In genomic region chr17:32536051-32536866, GRCm38 (mm10) we compare ENCODE assay signal across 8 mouse cellular contexts. TPM values are rescaled to one million over a fixed set of nuclear protein-coding genes. Genes with fewer than 3 reads are reported as not detected.
DNase-seq lines count a peak whose midpoint lies in the region; ATAC-seq and TF ChIP-seq lines count a peak whose summit lies in the region.
"Not testable (repeated sequence)": the region's sequence is repeated elsewhere in the genome, so short reads cannot be mapped to it uniquely, and the experiment has no call there.

Gene Cyp4f16 (plus strand): TSS chr17:32536558.

- peak; percentile 30 to 54 for DNase-seq in CD8-positive naive resting alpha-beta T cell, adult 2 months (ENCODE audit: low read depth in 2 of 2, low spot score in 2 of 2)
- peak; percentile 53 for DNase-seq in c-Kit-positive CD71-negative TER-119-negative erythroid progenitor cells, embryonic 14.5 days (ENCODE audit: low read depth)
- DNase-seq in heart, postnatal 0 days (ENCODE audit: low spot score) = peak; percentile 77
- peak; percentile 95 to 96 for DNase-seq in kidney, postnatal 4 days
- peak; percentile 79 for DNase-seq in neural tube, embryonic 11.5 days (ENCODE audit: low spot score)

- not testable (repeated sequence) for H3K9me3 ChIP-seq in forebrain, embryonic 13.5 days (replicated peaks); heart, postnatal 0 days (replicated peaks; ENCODE audit: control insufficient read depth, low read length); liver, embryonic 15.5 days (replicated peaks); neural tube, embryonic 11.5 days (ENCODE audit: control insufficient read depth, low read length); stomach, embryonic 16.5 days (replicated peaks; ENCODE audit: control insufficient read depth, low read length)

- H3K4me1 ChIP-seq in forebrain, embryonic 13.5 days; liver, embryonic 15.5 days (replicated peaks); neural tube, embryonic 11.5 days (ENCODE audit: control insufficient read depth, insufficient read depth, low read length); stomach, embryonic 16.5 days (ENCODE audit: control insufficient read depth, insufficient read depth, low read length): not testable (repeated sequence)
- H3K4me1 ChIP-seq in heart, postnatal 0 days (ENCODE audit: control insufficient read depth, insufficient read depth) = peaks cover 21% of the 10 kb centered on the region; the same call in 1 of the 2 replicates

- H3K4me3 ChIP-seq in forebrain, embryonic 13.5 days = peak within 1 kb of the TSS; percentile 41
- H3K4me3 ChIP-seq in heart, postnatal 0 days (ENCODE audit: low read depth, low read length) = peak within 1 kb of the TSS; percentile 50
- H3K4me3 ChIP-seq in liver, embryonic 15.5 days (replicated peaks) = peak within 1 kb of the TSS; percentile 37
- H3K4me3 ChIP-seq in neural tube, embryonic 11.5 days (ENCODE audit: low read depth, low read length) = peak within 1 kb of the TSS; percentile 31
- peak within 1 kb of the TSS; percentile 63 for H3K4me3 ChIP-seq in stomach, embryonic 16.5 days (replicated peaks; ENCODE audit: low read length)

- ATAC-seq in forebrain, embryonic 13.5 days = peak; percentile 97
- peak; percentile 97 for ATAC-seq in heart, postnatal 0 days (ENCODE audit: insufficient read depth, low read depth)
- ATAC-seq in liver, embryonic 15.5 days (ENCODE audit: insufficient read depth) = peak; percentile 70; the same call in 1 of the 2 replicates
- 0 out of 2 replicates have a peak, but pooled peaks have one; percentile 55 for ATAC-seq in neural tube, embryonic 11.5 days (ENCODE audit: insufficient read depth, low FRiP score, low TSS enrichment)
- ATAC-seq in stomach, embryonic 16.5 days (ENCODE audit: insufficient read depth, low FRiP score) = peak; percentile 98

- H3K27me3 ChIP-seq in forebrain, embryonic 13.5 days; heart, postnatal 0 days (ENCODE audit: control insufficient read depth, insufficient read depth, low read length); liver, embryonic 15.5 days; neural tube, embryonic 11.5 days (ENCODE audit: control insufficient read depth, insufficient read depth, low read length); stomach, embryonic 16.5 days (ENCODE audit: control insufficient read depth, insufficient read depth, low read length): not testable (repeated sequence)

- 11% methylated on average over 5 of the region's 5 CpGs for WGBS in forebrain, embryonic 13.5 days
- WGBS in heart, postnatal 0 days = 3% methylated on average over 5 of the region's 5 CpGs
- WGBS in liver, embryonic 15.5 days (ENCODE audit: insufficient replicate concordance) = 9% methylated on average over 5 of the region's 5 CpGs
- 12% methylated on average over 5 of the region's 5 CpGs for WGBS in neural tube, embryonic 11.5 days
- 6% methylated on average over 5 of the region's 5 CpGs for WGBS in stomach, embryonic 16.5 days

- not testable (repeated sequence) for TF ChIP-seq CTCF in heart, postnatal 0 days (IDR thresholded peaks at IDR 0.05; ENCODE audit: low read depth)

- peak within 1 kb of the TSS; percentile 60 for H3K9ac ChIP-seq in forebrain, embryonic 13.5 days
- peak within 1 kb of the TSS; percentile 37 for H3K9ac ChIP-seq in heart, postnatal 0 days (replicated peaks; ENCODE audit: low read depth, low read length)
- not testable (repeated sequence) for H3K9ac ChIP-seq in liver, embryonic 15.5 days
- H3K9ac ChIP-seq in neural tube, embryonic 11.5 days (ENCODE audit: low read length) = peak within 1 kb of the TSS; percentile 41
- peak within 1 kb of the TSS; percentile 77 for H3K9ac ChIP-seq in stomach, embryonic 16.5 days (ENCODE audit: low read length)

- peak within 1 kb of the TSS; percentile 63 for H3K4me2 ChIP-seq in forebrain, embryonic 13.5 days
- peak within 1 kb of the TSS; percentile 73 for H3K4me2 ChIP-seq in heart, postnatal 0 days (ENCODE audit: low read depth, low read length)
- peak within 1 kb of the TSS; percentile 49 for H3K4me2 ChIP-seq in liver, embryonic 15.5 days
- peak within 1 kb of the TSS; percentile 42 for H3K4me2 ChIP-seq in neural tube, embryonic 11.5 days (ENCODE audit: low read depth)
- H3K4me2 ChIP-seq in stomach, embryonic 16.5 days (ENCODE audit: low read depth, low read length) = peak within 1 kb of the TSS; percentile 75

- TF ChIP-seq EP300 in heart, postnatal 0 days (IDR thresholded peaks at IDR 0.05; ENCODE audit: low read depth) = not testable (repeated sequence)

- not testable (repeated sequence) for H3K36me3 ChIP-seq in forebrain, embryonic 13.5 days (ENCODE audit: poor library complexity, severe bottlenecking); heart, postnatal 0 days (replicated peaks; ENCODE audit: control insufficient read depth, insufficient read depth, low read length); liver, embryonic 15.5 days (replicated peaks); neural tube, embryonic 11.5 days (ENCODE audit: control insufficient read depth, insufficient read depth, low read length); stomach, embryonic 16.5 days (ENCODE audit: control insufficient read depth, insufficient read depth, low read length)

- H3K27ac ChIP-seq in forebrain, embryonic 13.5 days; neural tube, embryonic 11.5 days (ENCODE audit: low read depth, low read length): not testable (repeated sequence)
- H3K27ac ChIP-seq in heart, postnatal 0 days (ENCODE audit: low read depth) = peak within 1 kb of the TSS; percentile 74
- 0 out of 2 replicates have a peak within 1 kb of the TSS, but pooled peaks have one; percentile 14 for H3K27ac ChIP-seq in liver, embryonic 15.5 days (replicated peaks)
- peak within 1 kb of the TSS; percentile 72 for H3K27ac ChIP-seq in stomach, embryonic 16.5 days (ENCODE audit: low read length)

RNA-seq across cellular contexts. Expression of gene Cyp4f16, which starts in this region (rescaled TPM):
- polyA plus RNA-seq in forebrain, embryonic 13.5 days (2015; fragmentation: Nextera tagmentation; extraction: Ambion mirVana) = 21.1 and 21.4 TPM in 2 replicates
- 17.6 and 18.7 TPM in 2 replicates for total RNA-seq in heart, postnatal 0 days (2014; rRNA removed; ENCODE audit: low replicate concordance)
- polyA plus RNA-seq in heart, postnatal 0 days (2015; fragmentation: Nextera tagmentation; extraction: Ambion mirVana) = 15.8 and 16.2 TPM in 2 replicates
- 4.3 and 4.5 TPM in 2 replicates for polyA plus RNA-seq in liver, embryonic 15.5 days (2015; fragmentation: Nextera tagmentation; extraction: Ambion mirVana)
- polyA plus RNA-seq in neural tube, embryonic 11.5 days (2014; fragmentation: Nextera tagmentation; extraction: Ambion mirVana) = 11.3 and 12.1 TPM in 2 replicates
- polyA plus RNA-seq in stomach, embryonic 16.5 days (2015; fragmentation: Nextera tagmentation; extraction: Ambion mirVana) = 26.4 and 28.7 TPM in 2 replicates

Comparison
In these comparisons a context has a peak if more than half of its experiments do, and no peak if none do; other contexts are left out.
1. DNase-seq: peak in every context shown above with its lines; median percentile 96 in kidney, postnatal 4 days; 79 in neural tube, embryonic 11.5 days; 77 in heart, postnatal 0 days; 53 in c-Kit-positive CD71-negative TER-119-negative erythroid progenitor cells, embryonic 14.5 days; 42 in CD8-positive naive resting alpha-beta T cell, adult 2 months.